Mouse (Mus musculus): ENCODE measurements around the gene Gba. TPM values are rescaled to one million over a fixed set of nuclear protein-coding genes. Genes with fewer than 3 reads are reported as not detected.

Gba gene
- polyA plus RNA-seq, 1 experiment: 69.8 TPM

- H3K27me3 ChIP-seq (ENCODE audit: control insufficient read depth, insufficient read depth, low read length): no peaks in the 10 kb centered on the region
- peaks cover 23% of the 10 kb centered on the region for H3K4me1 ChIP-seq (ENCODE audit: control insufficient read depth, insufficient read depth, low read length)
- no peak for DNase-seq
- 58% methylated on average over 12 of the region's 12 CpGs for WGBS
- TF ChIP-seq CTCF (IDR thresholded peaks at IDR 0.05; ENCODE audit: borderline replicate concordance, insufficient read depth, low read depth, low read length) (no peak), POLR2A (IDR thresholded peaks at IDR 0.05; ENCODE audit: borderline replicate concordance, insufficient read depth, low read length) (no peak)
- no peak overlapping the region for H3K4me3 ChIP-seq (replicated peaks; ENCODE audit: insufficient read depth, low read depth, low read length)
- no peak overlapping the region for H3K27ac ChIP-seq (ENCODE audit: insufficient read depth, low read length)
Observed at GRCm38 (mm10) chr3:89238494-89238893, 35.8 kb downstream of the Gba start.

- Histone ChIP-seq H3K27me3 (ENCODE audit: control insufficient read depth, insufficient read depth, low read length) (no peaks in the 10 kb centered on the region), H3K27ac (ENCODE audit: insufficient read depth, low read length) (no peak overlapping the region), H3K4me3 (replicated peaks; ENCODE audit: insufficient read depth, low read depth, low read length) (no peak overlapping the region), H3K4me1 (ENCODE audit: control insufficient read depth, insufficient read depth, low read length) (peaks cover 14% of the 10 kb centered on the region)
- DNase-seq: peak; percentile 70
- WGBS: 59% methylated on average over 9 of the region's 9 CpGs
- TF ChIP-seq POLR2A (IDR thresholded peaks at IDR 0.05; ENCODE audit: borderline replicate concordance, insufficient read depth, low read length) (no peak), CTCF (IDR thresholded peaks at IDR 0.05; ENCODE audit: borderline replicate concordance, insufficient read depth, low read depth, low read length) (peak; percentile 81)
Observed at GRCm38 (mm10) chr3:89242331-89242895, 39.7 kb downstream of the Gba start.

DNA sequence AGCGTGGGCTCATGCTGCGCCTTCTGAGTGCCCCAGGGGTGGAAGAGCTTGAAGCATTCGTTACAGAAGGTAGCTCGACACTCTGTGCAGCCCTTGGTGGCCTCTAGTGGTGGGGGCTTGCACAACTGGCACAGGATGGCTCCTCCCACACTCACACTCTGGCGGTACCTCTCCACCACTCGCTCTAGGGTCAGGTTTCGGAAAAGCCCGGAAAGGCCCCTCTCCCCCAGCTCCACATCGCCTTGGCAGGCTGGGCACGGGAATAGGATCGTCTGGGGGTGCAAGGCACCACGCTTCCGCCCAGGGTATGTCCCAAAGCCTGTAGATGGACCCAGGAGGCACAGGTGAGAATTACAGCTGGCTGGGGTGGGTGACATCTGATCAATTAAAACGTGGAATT, 40.9 kb downstream of the Gba start:
- Histone ChIP-seq H3K27ac (ENCODE audit: insufficient read depth, low read length) (no peak overlapping the region), H3K4me3 (replicated peaks; ENCODE audit: insufficient read depth, low read depth, low read length) (peak overlapping the region; percentile 95), H3K27me3 (ENCODE audit: control insufficient read depth, insufficient read depth, low read length) (no peaks in the 10 kb centered on the region), H3K4me1 (ENCODE audit: control insufficient read depth, insufficient read depth, low read length) (peaks cover 14% of the 10 kb centered on the region)
- DNase-seq: peak in 1 of 2 experiments; percentile 40
- WGBS: 23% methylated on average over 14 of the region's 14 CpGs
- TF ChIP-seq POLR2A (IDR thresholded peaks at IDR 0.05; ENCODE audit: borderline replicate concordance, insufficient read depth, low read length) (no peak), CTCF (IDR thresholded peaks at IDR 0.05; ENCODE audit: borderline replicate concordance, insufficient read depth, low read depth, low read length) (no peak)

GRCm38 (mm10) chr3:89244158-89244981, 41.6 kb downstream of the Gba start:
- Histone ChIP-seq H3K4me3 (replicated peaks; ENCODE audit: insufficient read depth, low read depth, low read length) (peak overlapping the region; percentile 95), H3K27me3 (ENCODE audit: control insufficient read depth, insufficient read depth, low read length) (no peaks in the 10 kb centered on the region), H3K27ac (ENCODE audit: insufficient read depth, low read length) (peak overlapping the region; percentile 63), H3K4me1 (ENCODE audit: control insufficient read depth, insufficient read depth, low read length) (peaks cover 14% of the 10 kb centered on the region)
- peak; percentile 64 to 70 for DNase-seq
- TF ChIP-seq CTCF (IDR thresholded peaks at IDR 0.05; ENCODE audit: borderline replicate concordance, insufficient read depth, low read depth, low read length) (peak; percentile 30; the same call in 1 of the 2 replicates), POLR2A (IDR thresholded peaks at IDR 0.05; ENCODE audit: borderline replicate concordance, insufficient read depth, low read length) (no peak)
- WGBS: 5% methylated on average over 25 of the region's 25 CpGs

- Histone ChIP-seq H3K27me3 (ENCODE audit: control insufficient read depth, insufficient read depth, low read length) (no peaks in the 10 kb centered on the region), H3K27ac (ENCODE audit: insufficient read depth, low read length) (peak overlapping the region; percentile 74), H3K4me3 (replicated peaks; ENCODE audit: insufficient read depth, low read depth, low read length) (peak overlapping the region; percentile 95), H3K4me1 (ENCODE audit: control insufficient read depth, insufficient read depth, low read length) (peaks cover 14% of the 10 kb centered on the region)
- TF ChIP-seq CTCF (IDR thresholded peaks at IDR 0.05; ENCODE audit: borderline replicate concordance, insufficient read depth, low read depth, low read length) (no peak), POLR2A (IDR thresholded peaks at IDR 0.05; ENCODE audit: borderline replicate concordance, insufficient read depth, low read length) (peak; percentile 1; the same call in 1 of the 2 replicates)
- peak; percentile 84 to 86 for DNase-seq
- under 1% methylated on average over 26 of the region's 26 CpGs for WGBS
Observed at GRCm38 (mm10) chr3:89244982-89245687, 42.4 kb downstream of the Gba start.

DNA sequence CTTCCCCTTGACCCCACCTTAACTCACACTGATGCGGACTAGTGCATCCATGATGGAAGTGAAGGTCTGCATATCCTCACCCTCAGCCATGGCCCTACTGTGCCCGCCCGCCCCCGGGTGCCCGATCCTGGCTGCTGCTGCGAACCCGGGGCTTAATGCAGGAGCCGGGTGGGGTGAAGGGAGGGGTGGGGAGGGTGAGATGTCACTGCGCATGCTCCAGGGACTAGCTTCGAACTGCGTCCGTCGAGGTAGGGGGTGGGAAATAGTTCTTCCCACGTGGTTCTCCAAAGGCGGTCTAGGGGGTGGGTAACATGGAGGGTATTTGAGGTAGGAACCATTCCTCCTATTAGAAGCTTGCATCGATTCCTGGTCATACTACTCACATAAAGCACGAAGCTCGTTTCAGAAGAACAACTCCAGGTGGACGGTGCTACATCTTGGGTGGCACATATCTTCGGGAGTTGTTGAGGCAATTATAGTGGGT, 43.0 kb downstream of the Gba start, which contains the start of gene Krtcap2:
Krtcap2 (plus strand) TSS at position 279 of the 484 bp plus-strand sequence.
- peak within 1 kb of the TSS; percentile 95 for H3K4me3 ChIP-seq (replicated peaks; ENCODE audit: insufficient read depth, low read depth, low read length)
- peak; percentile 79 for DNase-seq
- peak within 1 kb of the TSS; percentile 87 for H3K27ac ChIP-seq (ENCODE audit: insufficient read depth, low read length)
- TF ChIP-seq CTCF (IDR thresholded peaks at IDR 0.05; ENCODE audit: borderline replicate concordance, insufficient read depth, low read depth, low read length): no peak
- under 1% methylated on average over 20 of the region's 20 CpGs for WGBS
- peaks cover 14% of the 10 kb centered on the region for H3K4me1 ChIP-seq (ENCODE audit: control insufficient read depth, insufficient read depth, low read length)
- no peaks in the 10 kb centered on the region for H3K27me3 ChIP-seq (ENCODE audit: control insufficient read depth, insufficient read depth, low read length)

GRCm38 (mm10) chr3:89246261-89247100, 43.8 kb downstream of the Gba start, which contains the start of gene Trim46:
Gene Trim46 (minus strand): TSS chr3:89246309.
- peaks cover 17% of the 10 kb centered on the region for H3K4me1 ChIP-seq (ENCODE audit: control insufficient read depth, insufficient read depth, low read length)
- no peaks in the 10 kb centered on the region for H3K27me3 ChIP-seq (ENCODE audit: control insufficient read depth, insufficient read depth, low read length)
- H3K27ac ChIP-seq (ENCODE audit: insufficient read depth, low read length): peak within 1 kb of the TSS; percentile 87
- under 1% methylated on average over 42 of the region's 42 CpGs for WGBS
- DNase-seq: peak; percentile 94
- peak within 1 kb of the TSS; percentile 95 for H3K4me3 ChIP-seq (replicated peaks; ENCODE audit: insufficient read depth, low read depth, low read length)
- TF ChIP-seq POLR2A (IDR thresholded peaks at IDR 0.05; ENCODE audit: borderline replicate concordance, insufficient read depth, low read length) (peak; percentile 49; the same call in 1 of the 2 replicates), CTCF (IDR thresholded peaks at IDR 0.05; ENCODE audit: borderline replicate concordance, insufficient read depth, low read depth, low read length) (peak; percentile 89)

Data from cerebellum, adult 2 months (tissue).